Mouse (Mus musculus) thymus, postnatal 0 days (tissue): ENCODE measurements at regions not wholly inside any gene's neighbourhood (a gene's known extent, or its start where the extent isn't known, plus 50 kb on each side); places are given as distances from the start of the nearest gene placed in this dataset.
A peak's percentile ranks its signal among the peaks of the same experiment; 100 is the strongest.

Source experiments
- DNase-seq: peaks from one replicate; pipeline ENCODE4 v3.0.0-alpha.2; 2015; ENCODE audit warnings: low spot score

DNA sequence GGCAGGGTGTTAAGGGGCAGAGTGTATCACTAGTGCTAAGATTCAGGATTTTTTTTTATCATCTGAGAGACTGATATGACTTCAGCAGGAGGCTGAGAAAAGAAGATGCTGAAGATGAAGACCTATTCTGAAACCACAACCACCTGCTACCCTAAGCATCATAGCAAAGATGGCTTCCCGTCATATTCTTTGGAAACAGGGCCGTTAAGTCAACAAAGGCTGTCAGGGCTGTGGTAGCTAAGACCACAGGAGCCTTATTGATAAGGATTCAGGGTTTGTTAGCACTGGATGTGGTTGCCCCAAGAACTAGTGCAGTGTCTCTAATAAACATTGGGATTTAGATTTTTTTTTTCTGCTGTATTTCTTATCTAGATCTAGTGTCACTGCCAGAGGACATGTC lies 56.7 kb upstream of the Rasgrp1 start:
- DNase-seq, result peak; percentile 85

DNA sequence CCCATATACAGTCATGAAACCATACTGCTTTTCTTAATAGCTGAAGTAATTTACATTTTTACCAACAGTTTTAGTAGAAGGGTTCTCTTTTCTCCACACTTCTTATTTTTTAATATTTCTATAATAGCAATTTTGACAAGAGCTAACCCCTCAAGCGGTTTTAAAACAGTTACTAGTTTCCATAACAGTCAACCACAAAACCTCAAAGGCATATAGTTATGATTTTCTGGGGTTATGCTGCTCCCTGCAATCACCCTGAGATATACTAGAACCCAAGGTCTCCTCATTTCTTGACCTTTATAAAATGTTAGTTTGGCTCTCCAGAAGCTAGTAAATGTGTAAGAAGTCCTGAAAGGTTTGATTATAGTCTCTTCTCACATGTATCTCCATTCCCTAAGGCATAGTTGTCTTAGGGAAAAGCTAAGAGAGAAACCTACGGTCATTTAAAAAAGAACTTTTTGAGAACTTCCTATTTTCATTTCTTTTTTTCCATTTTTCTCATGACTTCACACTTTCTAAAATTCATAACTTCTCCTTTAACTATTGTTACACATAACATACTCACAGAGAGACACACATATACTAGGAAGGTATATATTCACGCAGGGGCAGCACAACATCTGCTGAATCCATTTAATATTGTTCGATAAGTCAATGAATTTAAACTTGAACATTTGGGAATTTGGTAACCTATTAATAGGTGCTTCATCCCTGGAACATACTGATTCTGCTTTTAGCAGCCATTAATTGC lies 60.8 kb upstream of the Rasgrp1 start:
- DNase-seq, result peak; percentile 15

DNA sequence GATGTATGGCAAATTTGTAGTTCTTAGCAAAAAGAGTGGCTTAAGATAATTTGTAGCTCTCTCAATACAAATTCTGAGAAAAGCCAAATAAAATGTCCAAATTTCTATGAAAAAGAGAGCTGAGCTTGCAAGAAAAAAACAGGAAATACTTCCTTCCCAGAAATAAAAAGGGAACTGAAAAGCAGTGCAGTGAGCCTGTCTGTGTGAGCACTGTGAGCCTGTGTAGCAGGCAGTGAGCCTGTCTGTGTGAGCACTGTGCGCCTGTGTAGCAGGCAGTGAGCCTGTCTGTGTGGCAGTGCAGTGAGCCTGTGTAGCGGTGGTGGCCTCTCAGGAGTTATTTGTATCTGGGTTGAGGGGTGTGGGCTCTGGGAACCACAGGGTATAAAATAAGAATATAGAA lies 62.7 kb upstream of the Rasgrp1 start:
- peak; percentile 8 for DNase-seq

DNA sequence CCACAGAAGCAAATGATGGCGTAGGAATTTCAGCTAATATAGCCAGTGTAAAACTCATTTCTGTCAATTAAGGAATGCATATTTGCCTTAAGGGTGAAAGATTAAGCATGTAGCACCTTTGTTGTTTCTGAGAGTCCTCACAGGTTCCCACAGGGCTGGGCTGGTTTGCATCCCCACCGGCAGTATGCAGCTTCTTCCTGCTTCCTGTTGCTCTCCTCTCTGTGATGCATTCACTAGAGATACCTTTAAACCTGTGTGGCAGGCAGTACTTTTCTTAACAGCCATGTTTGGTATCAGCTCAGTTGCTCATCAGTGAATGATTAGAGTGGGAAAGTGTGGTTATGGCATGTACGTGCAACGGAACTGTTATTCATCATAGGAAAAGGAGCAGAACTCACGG lies 65.4 kb upstream of the Rasgrp1 start:
- DNase-seq, result peak; percentile 54

DNA sequence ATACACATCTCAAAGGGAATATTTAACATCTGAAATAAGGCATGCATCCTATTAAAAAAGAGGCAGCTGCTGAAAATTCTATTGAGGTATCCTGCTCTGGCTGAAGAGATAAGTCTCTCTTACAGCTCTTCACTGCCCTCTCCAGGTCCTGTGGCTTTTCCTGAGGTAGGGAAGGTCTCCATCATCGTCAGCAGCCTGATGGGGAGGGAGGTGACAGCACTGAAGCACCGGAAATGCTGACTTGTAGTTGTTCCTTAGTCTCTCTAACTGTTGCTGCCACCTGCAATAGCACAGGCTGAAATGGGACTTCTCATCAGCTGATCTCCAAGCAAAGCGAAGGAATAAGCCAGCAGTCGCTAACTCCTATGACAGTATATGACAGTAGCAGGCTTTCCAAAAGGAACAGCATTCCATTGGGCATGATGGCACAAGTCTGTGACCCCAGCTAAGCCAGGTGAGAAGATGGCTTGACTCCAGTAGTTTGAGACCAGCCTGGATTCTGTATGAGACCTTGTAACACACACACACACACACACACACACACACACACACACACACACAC lies 69.3 kb upstream of the Rasgrp1 start:
- DNase-seq, result peak; percentile 76

DNA sequence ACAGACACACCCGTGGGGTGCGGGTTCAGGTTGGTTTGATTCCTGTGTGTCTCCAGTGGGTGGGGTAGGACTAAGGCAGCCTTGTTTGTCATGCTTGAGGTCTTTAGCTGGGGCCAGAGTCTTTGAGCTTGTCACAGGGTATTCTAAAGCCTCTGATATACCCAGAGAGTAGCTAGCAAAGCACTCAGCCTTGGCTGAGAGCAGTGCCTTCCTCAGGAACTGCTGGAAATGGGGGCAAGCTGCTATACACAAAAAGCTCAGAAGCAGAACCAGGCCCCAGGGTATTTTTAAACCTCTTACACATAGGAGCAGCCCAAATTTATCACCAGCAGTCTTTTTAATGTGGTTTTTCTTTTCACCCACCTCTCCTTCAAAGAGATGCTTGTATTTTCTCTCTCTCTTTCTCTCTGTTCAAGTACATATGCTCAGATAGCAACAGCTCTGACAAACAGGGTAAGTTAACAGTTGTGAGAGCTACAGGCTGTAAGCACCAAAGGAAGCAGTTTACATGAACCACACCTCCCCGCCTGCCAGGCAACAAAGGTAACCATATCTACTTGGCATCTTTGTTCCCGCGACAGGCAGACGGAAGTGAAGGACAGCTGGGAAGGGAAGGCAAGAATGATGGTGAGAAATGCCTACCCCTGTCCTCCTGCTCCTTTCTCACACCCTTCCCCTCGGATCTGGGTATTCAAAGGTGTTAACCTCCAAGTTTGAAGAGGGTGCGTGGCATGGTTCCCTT lies 74.6 kb upstream of the Rasgrp1 start:
- peak; percentile 87 for DNase-seq

DNA sequence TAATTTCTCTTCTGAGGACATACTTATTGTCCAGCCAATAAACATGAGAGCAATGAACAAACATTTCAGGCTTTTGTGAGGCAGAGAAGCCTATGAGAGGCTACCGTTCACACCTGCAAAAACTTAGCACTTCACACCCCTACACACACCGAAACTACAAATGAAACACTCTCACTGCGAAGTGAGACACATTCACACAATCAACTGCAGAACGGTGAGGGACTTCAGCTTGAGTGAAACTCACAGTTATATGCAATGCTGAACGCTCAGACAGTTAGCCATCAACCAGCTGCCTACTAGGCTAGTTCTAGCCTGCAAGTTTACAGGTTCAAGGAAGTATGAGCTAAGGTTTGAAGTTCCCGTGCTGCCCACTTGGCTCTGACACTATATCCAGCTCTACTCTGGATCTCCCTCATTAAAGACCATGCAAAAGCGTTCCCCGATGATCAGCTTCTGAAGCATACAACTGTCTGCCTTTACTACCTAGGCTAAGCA lies 75.4 kb upstream of the Rasgrp1 start:
- no peak for DNase-seq

DNA sequence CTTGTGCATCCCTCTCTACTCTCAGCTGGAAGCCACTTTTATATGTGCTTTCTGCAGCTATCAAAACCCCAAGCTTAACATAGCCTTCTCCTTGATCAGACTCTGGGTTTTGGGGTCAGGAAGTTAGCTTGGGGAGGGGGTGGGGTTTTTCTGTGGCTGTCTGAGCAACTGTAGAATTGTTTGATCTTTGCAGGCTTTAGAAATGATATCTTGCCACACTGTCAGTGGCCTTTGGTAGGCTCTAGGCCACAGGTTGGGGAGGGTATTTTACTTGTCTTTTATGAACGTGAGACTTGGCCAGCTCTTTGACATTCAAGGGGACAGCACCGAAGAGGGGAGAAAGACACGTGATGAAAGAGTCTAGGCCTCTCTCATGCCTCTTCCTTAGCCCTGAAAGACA lies 75.9 kb upstream of the Rasgrp1 start:
- peak; percentile 91 for DNase-seq

DNA sequence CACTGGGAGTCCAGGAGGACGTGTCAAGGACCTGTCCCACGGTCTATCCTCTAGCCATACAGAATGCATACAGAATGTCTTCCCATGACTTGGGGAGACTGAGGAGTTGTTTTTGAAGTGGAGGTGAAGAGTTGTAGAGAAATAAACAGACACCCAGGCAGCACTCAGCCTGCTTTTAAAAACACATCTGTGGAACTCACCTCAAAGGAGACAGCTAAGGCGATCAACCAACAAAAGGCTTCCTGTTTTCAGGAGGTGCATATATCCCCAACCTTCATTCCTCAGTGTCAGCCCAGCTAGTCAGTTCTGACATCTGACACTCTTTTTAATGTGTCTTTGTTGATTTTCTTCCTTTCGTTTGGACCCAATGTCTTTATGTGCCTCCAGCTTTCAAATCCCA lies 78.6 kb upstream of the Rasgrp1 start:
- peak; percentile 77 for DNase-seq

DNA sequence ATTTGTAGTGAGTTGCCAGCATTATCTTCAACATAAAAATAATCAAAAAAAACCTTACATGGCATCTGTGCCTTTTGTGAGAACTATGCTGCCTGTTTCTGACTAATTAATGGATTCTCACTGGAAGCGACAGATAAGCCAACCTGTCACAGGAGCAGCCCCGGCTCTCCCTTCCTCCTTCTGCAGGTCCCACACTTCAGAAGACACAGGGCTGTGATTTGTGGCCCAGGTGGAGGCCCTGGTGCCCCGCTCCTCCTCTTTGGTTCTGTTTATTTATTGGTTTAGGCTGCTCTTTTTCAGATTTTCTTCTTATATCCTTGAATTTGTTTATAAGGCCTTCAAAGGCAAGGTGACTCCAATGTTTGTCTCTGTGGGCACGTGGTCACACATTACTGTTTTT lies 80.0 kb upstream of the Rasgrp1 start:
- DNase-seq, result no peak

DNA sequence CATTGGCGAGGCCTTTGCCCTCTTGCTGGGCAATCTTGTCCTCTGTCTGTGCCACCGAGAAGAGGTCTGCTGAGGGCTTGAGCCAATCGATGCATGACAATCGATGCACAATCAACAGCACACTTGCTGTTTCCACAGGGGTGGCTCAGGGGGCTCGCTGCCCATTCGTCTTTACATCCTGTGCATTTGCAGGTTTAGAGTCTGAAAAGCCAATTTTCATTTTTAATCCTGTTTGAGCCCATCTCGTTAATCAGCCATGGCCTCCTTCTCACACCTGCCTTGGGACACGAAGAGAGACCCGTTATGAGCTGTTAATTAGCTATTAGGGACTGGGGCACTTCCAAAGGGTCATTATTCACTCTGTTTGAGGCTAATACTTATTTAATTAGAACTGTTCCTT lies 86.4 kb upstream of the Rasgrp1 start:
- no peak for DNase-seq

DNA sequence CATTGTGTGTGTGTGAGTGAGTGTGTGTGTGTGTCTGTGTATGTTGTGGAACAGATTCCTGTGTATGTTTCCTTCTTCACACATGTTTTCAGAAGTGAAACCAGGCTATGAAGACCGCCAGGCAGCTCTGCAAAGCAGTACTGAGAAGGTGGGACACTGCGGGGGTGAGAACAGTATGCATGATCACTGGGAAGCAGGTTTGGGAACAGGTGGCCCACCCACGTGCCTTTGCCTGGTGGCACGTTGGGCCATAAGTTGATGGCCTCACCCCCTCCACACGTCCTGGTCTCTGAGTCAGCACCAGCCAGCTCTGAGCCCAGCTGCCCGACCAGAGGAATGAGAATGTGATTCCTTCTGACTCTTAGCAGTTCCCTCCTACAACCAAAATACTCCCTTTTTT lies 89.2 kb upstream of the Rasgrp1 start:
- DNase-seq, result peak; percentile 46

DNA sequence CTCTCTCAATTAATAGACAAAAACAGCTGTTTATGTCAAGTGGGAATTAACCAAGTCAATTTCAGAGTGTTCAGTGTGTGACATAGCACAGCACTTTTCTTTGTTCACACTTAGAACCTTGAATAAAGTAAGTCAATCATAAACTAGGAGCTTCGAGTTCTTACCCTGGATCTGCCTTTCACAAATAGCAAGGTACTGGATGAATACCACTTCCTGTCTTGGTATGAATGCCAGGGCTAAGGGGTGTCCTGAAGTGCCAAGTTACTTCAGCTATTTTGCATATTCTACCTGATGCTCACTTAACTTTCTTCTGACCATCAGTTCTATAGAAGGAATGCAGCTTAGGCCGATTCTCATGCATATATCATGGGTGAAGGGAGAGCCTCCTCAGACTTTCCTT lies 90.1 kb upstream of the Rasgrp1 start:
- no peak for DNase-seq

DNA sequence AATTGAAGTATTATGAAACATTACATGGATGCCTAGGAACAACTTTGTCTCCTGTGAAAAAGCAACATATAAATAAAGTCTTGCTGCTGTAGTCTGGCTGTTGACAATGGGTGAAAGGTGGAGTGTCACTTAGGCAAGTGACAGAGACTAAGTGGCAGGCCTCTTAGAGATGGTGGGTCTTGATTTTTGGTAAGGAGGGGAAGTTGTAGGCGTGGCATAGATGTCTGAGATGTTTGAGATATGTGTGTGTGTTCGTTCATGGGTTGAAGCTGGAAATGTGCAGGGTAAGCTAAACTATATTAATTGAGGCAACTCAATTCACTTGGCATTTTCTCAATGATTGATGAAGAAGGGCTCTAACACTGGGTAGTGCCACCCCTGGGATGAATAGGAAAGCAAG lies 90.7 kb upstream of the Rasgrp1 start:
- peak; percentile 47 for DNase-seq

DNA sequence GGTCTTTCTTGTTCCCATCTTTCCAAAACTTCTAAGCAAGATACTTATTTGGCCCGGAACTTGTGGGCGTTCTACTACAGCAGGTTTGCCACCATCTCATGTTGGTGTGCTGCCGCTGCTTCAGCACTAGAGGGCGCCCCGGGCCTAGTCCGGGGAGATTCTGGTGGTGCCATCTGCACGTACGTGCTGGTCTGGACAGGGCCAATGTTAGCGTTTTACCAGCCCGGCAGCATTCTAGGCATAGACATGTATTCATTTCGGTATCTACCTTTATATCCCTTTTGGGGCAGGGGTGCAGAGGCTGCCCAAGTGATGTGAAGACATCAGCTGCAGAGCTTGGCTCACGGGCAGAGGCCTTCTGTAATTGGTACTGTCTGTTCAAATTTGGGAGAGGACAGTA lies 95.3 kb upstream of the Rasgrp1 start:
- DNase-seq, result no peak

DNA sequence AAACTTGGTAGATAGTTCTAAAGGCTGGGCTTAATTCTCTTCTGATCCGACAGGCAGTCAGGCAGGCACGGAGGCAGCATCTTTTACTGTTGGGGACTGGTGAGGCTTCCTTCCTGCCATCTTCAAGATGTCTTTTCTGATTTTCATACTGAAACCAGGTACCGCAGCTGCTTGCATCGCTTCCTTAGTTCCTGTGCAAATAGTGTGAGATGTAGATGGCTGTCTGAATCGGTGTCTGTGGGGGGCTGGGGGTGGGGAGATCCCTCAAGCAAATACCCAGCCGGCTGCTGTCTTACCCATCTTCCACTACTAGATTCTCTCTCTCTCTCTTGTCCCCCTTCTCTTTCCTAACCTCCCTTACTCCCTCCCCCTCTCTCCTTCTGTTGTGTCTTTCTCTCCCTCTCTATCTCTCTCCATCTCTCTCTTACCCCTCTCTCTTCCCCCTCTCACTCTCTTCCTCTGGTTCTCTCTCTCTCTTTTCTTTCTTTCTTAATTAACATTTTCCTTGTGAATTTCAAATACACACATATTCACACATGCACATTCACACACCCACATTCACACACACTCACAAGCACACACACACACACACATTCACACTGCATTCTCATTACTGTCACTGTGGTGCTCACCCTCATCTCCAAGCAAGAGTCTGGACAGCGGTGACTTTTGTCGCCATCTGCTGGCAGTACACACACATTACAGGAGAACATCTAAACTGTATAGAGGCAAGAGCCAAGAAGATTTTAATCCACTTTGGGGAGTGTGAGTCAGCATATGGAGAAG lies 96.0 kb upstream of the Rasgrp1 start:
- DNase-seq, result peak; percentile 86

DNA sequence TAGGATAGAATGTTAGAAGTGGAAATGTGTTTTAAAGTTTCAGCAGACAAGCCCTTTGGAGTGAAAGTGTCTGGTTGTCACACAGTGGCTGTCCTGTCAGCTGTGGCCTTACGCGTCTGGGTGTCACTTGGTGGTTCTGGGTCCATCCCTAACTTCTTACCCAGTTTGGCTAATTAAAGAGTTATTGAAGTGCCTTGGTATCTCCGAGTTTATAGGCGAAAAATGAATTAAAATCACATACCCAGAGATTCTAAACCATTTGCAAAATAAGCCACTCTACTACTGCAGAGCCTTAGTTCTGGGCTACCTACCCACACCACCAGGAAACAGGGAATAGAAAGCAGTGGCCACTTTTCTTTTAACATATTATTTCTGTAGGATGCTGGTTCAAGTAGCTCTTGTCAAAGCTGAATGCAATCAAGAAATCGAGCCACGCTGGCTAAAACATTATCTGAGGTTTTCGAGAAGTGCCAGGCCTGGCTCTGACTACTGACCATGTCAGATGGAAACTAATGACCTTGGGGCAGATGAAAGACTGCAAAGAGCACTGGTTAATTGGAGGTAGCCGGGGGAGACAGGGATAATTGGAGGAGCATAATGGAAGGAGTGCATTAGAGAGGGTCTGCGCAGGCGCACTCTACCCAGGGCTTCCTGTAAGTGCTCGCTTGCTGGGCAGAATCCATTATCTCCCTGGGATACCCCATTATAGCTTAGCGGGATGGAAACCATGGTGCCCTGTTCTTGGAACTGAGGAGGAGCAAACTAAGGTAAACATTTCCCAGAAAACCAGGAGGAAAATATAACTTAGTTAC lies 96.8 kb upstream of the Rasgrp1 start:
- DNase-seq, result no peak

DNA sequence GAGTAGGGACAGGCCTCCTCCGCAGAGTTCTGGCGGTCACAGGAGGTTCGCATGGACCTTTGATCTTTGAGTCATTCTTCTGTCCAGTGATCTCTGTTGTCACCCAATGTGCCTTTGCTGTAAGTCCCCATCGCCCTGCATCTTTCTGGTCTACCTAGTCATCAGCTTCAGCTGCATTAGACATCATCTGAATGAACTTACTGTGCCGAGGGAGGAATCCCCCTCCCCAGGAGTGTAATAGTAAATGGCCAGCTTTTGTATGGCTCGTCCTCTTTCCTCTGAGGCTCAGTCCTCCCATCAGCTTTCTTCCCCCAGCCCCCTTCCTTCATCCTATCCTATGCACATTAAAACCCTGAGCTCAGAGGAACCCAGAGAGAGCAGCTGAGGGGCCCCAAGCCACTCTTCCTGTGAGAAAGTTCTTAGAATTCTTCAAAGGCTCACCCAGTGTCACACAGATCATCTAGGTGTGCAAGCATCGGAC lies 98.0 kb upstream of the Rasgrp1 start:
- peak; percentile 82 for DNase-seq

DNA sequence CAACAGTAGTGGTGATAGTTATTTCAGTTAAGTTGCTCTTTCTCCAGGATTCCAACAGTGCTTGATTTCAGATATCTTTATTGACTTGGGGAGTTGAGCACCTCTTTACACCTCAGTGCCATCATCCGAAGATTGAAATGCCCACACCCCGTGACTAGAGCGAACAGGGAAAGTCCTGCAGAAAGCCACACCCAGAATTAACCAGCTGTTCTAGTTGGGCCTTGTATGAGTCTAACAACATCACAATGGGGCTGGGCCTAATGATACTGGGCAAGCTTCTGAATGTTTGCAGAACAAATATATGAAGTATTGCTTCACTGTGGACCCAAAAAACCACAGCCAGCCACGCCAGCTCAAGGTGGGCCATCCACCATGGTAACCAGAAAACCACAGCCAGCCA lies 100.1 kb upstream of the Rasgrp1 start:
- no peak for DNase-seq

DNA sequence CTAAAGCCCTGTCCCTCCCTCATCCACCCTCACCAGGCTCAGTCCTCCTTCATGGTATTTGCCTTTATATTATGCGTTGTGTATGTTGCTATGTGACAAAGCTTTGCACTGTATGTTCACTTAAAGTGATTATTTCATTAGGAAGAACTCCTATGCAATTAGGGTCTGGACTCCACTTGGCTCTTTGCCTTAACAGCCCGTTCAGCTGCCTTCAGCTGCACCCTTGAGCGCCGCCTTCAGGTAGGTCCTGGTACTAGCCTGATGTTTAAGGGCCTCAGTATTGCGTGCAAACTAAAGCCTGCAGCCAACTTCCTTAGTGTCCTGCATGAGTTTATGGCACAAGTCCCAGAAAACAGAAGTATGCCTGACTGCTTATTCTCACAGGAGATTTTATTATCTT lies 101.9 kb upstream of the Rasgrp1 start:
- DNase-seq, result peak; percentile 77

DNA sequence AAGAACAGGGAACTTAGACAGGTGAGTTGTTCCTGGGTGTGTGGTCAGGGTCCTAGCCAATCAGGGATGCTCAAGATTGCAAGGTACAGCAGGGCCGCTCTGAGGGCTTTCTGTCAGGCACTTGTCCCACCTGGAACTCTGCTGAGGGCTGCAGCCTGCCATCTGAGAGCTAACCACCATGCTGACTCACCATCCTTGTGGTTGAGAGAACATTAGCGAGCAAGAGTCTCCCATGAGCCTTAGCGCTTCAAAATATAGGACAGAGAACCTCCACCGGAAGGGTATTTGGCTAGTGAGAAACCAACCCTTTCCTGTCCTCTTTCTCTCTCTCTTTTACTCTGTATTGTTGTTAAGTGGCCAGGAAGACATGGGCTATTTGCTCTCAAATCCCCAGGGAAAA lies 104.1 kb upstream of the Rasgrp1 start:
- DNase-seq, result peak; percentile 89
